Mouse (Mus musculus) liver, embryonic 18 days (tissue): Measurements from ENCODE around the gene Sec61a2. TPM values are rescaled to one million over a fixed set of nuclear protein-coding genes. Genes with fewer than 3 reads are reported as not detected.

ENCODE experiments used
- polyA plus RNA-seq: library from polyadenylated mRNA; depleted of rRNA; stranded (reverse); fragments of >200 nt; gene quantifications from 2 replicates; pipeline ENCODE4 v1.2.3, GENCODE M21; 2012; rRNA removed

The Sec61a2 gene
- 21.2 and 24.2 TPM in 2 replicates for polyA plus RNA-seq

GRCm38 (mm10) chr2:5894843-5895570 is at the start of gene Sec61a2:
TSS of gene Sec61a2 (minus strand) at chr2:5895432.

GRCm38 (mm10) chr2:5942416-5943032 is 47.3 kb upstream of the Sec61a2 start, which contains the start of gene Dhtkd1:
TSS of gene Dhtkd1 (minus strand) at chr2:5942792.

GRCm38 (mm10) chr2:5862834-5863233 is 32.4 kb downstream of the Sec61a2 start, which contains the start of gene Gm13199:
TSS of gene Gm13199 (minus strand) at chr2:5862934.

GRCm38 (mm10) chr2:5844873-5845631 is 50.2 kb downstream of the Sec61a2 start, which contains the start of the genes Nudt5 and Cdc123:
TSS of gene Nudt5 (plus strand) at chr2:5845019.
TSS of gene Cdc123 (minus strand) at chr2:5845164.

Other genes with a start within 250 kb of the Sec61a2 start
- 1.9 and 2.0 TPM in 2 replicates for gene Camk1d, start 180.9 kb downstream of the Sec61a2 start, polyA plus RNA-seq
- 15.4 and 16.1 TPM in 2 replicates for gene Nudt5, start 50.4 kb downstream of the Sec61a2 start, polyA plus RNA-seq
- gene Cdc123, start 50.3 kb downstream of the Sec61a2 start, polyA plus RNA-seq, result 100 and 104 TPM in 2 replicates
- 0.70 and 1.0 TPM in 2 replicates for gene Gm13199, start 32.5 kb downstream of the Sec61a2 start, polyA plus RNA-seq
- 8.0 and 10.0 TPM in 2 replicates for gene Dhtkd1, start 47.4 kb upstream of the Sec61a2 start, polyA plus RNA-seq
- 6.9 and 7.7 TPM in 2 replicates for gene Upf2, start 56.0 kb upstream of the Sec61a2 start, polyA plus RNA-seq
- 6.2 and 7.7 TPM in 2 replicates for gene Proser2, start 234.8 kb upstream of the Sec61a2 start, polyA plus RNA-seq